Mouse (Mus musculus): ENCODE results near the gene Tmem255b.

Gene Tmem255b

GRCm38 (mm10) chr8:13492198-13492995 lies 57.4 kb downstream of the Tmem255b start:
- no peak for DNase-seq (ENCODE audit: low spot score)

- DNase-seq (ENCODE audit: low spot score), result no peak
Measured at GRCm38 (mm10) chr8:13493011-13493410, 58.0 kb downstream of the Tmem255b start.

- no peak for DNase-seq (ENCODE audit: low spot score)
Measured at GRCm38 (mm10) chr8:13493858-13494631, 59.1 kb downstream of the Tmem255b start, which contains the start of gene Gas6. Gas6 (minus strand) TSS chr8:13494490.

DNA sequence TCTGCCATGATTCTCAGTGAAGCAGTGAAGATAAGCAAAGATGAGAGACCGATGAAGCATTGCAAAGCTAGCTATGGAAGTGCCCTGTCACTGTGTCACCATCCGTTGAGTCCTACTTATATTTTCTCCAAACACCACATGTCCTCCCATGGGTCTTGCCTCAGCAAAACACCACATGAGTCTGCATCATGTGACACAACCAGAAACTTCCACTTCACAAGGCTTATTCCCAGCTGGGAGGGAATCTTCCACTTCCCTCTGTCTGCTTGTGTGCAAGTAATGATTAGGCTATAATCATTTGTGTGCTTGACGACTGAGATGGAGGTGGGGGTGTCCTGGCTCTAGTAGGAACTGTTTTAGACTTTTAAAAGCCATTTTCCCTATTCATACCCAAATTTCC lies 66.2 kb downstream of the Tmem255b start:
- no peak for DNase-seq (ENCODE audit: low spot score)

GRCm38 (mm10) chr8:13503936-13504606 lies 69.1 kb downstream of the Tmem255b start:
- no peak for DNase-seq (ENCODE audit: low spot score)

- no peak for DNase-seq (ENCODE audit: low spot score)
Measured at GRCm38 (mm10) chr8:13504894-13505674, 70.1 kb downstream of the Tmem255b start.

DNA sequence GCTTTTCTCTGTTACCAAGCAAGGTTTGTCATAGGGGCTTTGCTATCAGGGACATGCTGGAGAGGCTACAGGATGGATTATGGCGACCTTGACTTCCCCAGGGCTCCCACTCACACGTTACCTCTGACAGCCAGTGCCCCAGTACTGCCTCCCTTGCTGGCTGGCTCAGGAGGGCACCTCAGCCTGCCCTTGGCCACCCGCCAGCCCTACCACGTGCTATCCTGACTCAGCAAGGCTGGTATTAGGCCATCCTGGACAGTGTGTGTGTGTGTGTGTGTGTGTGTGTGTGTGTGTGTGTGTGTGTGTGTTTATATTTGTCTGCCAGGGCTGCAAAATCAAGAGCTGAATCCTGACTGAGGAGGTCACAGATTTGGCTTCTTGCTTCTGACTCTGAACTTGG lies 71.9 kb downstream of the Tmem255b start:
- DNase-seq (ENCODE audit: low spot score), result no peak

DNA sequence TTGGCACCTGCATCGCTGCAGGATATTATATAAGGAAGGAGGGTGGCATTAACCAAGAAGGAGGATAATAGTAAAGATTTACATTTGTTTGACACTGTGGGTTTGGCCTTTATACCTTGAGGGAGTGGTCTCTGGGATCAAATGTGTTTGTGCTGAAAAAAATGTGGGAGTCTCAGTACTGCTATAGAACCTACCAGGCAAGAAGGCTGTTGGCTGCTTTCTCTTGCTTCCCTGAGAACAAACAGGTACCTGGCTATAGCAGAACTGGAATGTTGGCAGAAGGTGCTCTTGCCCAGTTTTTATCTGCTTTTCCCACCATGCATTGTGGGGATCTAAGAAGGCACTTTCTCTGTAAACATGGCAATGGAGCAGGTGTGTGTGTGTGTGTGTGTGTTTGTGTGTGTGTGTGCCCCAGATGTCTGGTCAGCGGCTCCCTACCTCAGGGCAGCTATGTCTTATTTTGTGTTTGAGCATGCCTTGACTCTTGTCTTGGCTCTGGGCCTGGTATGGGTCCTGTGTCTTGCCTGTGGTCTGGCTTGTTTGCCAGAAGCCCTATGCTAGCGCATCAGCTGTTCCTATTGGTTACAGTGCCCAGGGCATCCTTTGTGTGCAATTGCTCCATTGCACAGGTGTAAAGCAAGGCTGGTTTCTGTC lies 72.4 kb downstream of the Tmem255b start:
- no peak for DNase-seq (ENCODE audit: low spot score)

GRCm38 (mm10) chr8:13512016-13512415 lies 77.0 kb downstream of the Tmem255b start:
- DNase-seq (ENCODE audit: low spot score), result no peak

GRCm38 (mm10) chr8:13512677-13513076 lies 77.7 kb downstream of the Tmem255b start:
- DNase-seq (ENCODE audit: low spot score), result no peak

DNA sequence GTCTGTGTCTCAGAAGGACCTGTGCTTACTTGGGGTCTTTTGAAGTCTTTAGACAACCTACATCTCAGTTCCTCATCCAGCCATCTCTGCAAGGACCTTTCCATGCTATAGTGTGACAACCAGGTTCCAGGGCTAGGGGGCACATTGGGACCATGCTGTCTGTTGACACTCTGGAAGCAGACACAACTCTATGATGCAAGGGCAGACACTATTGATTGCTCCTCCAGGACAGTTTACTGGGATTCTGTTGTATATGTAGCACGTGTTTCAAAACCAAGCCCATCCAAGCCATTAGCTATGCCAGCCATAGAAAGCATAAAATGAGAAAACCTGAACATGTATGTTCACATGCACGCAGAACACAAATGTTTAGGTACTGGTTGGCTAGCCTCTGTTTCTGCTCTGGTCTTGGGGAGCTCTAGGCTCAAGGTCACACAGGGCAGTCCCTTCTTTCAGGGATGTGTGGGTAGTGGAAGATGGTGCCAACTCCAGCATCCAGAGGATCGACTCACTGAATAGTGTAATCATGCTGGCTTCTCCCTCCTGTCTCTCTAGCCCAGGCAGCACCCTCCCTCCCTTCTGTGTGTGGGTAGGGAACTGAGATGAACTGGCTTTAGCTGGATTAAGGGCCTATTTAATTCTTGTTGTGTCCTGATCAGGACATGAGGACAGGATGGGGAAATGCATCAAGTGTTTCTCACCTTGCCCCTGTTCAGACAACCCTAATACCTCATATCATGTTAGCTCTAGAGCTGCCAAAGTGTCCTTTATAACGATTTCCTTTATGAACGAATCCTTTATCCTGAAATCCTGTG lies 78.8 kb downstream of the Tmem255b start:
- no peak for DNase-seq (ENCODE audit: low spot score)

DNA sequence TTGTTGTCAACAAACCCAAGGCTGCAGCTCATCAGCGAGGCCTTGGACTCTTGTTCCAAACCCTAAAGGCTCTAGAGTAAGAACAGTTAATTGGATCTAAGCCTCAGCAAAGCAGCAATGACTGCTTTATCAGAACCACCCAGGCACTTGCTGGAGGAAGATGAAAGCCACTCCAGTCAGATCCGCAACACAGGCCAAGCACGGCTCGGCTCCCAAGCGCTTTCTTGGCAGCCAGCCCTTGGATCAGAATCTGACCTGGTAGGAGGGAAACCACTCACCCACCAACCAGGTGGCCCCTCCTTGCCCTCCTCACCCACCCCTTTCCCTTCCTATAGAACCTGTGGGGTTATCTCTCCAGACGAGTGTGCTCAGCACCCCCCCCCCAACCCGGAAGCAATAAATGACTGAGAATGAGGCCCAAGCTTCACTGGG lies 81.0 kb downstream of the Tmem255b start:
- no peak for DNase-seq (ENCODE audit: low spot score)

DNA sequence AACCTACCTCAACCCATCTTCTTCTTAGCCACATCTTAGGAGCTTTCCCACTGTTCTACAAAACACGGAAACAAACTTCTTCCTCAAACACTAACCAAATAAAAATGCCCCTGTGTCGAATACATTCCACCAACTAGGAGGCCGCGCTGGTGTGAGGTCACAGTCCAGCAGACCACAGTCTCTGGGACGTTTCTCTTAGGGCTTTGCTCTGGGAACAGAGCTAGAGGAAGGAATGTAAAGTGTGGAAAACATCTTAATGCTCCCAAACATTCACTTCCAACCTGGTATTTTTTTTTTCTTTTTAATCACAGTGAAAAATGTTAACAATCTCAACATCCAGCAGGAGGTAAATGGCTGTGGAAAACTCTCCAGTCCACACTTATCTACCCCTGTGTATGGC lies 81.7 kb downstream of the Tmem255b start:
- no peak for DNase-seq (ENCODE audit: low spot score)

DNA sequence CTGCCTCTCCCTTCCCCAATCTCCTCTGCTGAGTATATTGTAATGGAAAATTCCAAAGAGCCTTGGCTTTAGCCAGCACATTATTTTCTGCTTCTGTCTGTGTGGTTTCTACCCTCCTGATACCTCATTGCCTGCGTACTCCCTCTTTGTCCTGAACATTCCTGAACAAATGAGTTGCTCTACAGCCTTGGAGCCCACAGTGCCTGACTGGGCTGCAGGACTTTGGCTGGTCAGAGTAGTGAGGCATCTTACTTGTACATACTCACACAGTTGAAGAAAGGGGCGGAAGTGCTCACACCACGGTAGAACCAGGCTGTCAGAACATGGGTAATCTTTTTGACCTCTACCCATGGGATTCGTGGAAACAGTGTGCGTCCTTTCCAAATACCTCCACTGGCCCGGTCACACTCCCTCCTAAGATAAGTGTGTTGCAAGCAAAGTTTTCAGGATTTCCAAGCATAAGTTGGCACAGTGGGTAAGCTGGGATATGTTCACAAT lies 82.3 kb downstream of the Tmem255b start:
- DNase-seq (ENCODE audit: low spot score), result no peak
